Mouse (Mus musculus) forebrain, embryonic 10.5 days (tissue): ENCODE results near the gene Atp1a3. TPM values are rescaled to one million over a fixed set of nuclear protein-coding genes. Genes with fewer than 3 reads are reported as not detected.
A peak's percentile ranks its signal among the peaks of the same experiment; 100 is the strongest.

Source experiments
- DNase-seq: peaks from one replicate; pipeline ENCODE4 v3.0.0-alpha.2; 2017; ENCODE audit warnings: low spot score; ENCODE audit errors: extremely low spot score
- H3K27ac ChIP-seq: fragments of 300-500 bp; sonication (generic); 2 replicates; pipeline ENCODE4 v1.5.1; 2016; ENCODE audit warnings: mild to moderate bottlenecking
- H3K27me3 ChIP-seq: fragments of 300-500 bp; sonication (generic); 2 replicates; pipeline ENCODE4 v1.6.1; 2016; ENCODE audit warnings: mild to moderate bottlenecking; ENCODE audit not compliant: poor library complexity, severe bottlenecking
- H3K36me3 ChIP-seq: fragments of 300-500 bp; sonication (generic); replicated peaks from 2 replicates; pipeline ENCODE4 v1.6.1; 2016; ENCODE audit warnings: mild to moderate bottlenecking, moderate library complexity
- H3K4me1 ChIP-seq: fragments of 300-500 bp; sonication (generic); 2 replicates; pipeline ENCODE4 v1.6.1; 2016
- H3K4me3 ChIP-seq: fragments of 300-500 bp; sonication (generic); 2 replicates; pipeline ENCODE4 v1.5.1; 2016; ENCODE audit warnings: mild to moderate bottlenecking, moderate library complexity
- H3K9me3 ChIP-seq: fragments of 300-500 bp; sonication (generic); 2 replicates; pipeline ENCODE4 v1.6.1; 2016; ENCODE audit warnings: mild to moderate bottlenecking, moderate library complexity
- WGBS: fragments of 180-500 bp; shearing (Covaris S2); methylation state at CpG from one replicate; pipeline ENCODE4 v1.1.7; 2016; 5-methylcytosine and 5-hydroxymethylcytosine counted together
- polyA plus RNA-seq: library from polyadenylated mRNA; unstranded; fragments of >200 nt; fragmentation: Nextera tagmentation; extraction: Ambion mirVana; gene quantifications from 2 replicates; pipeline ENCODE4 v1.2.1, GENCODE M21; 2016

Gene Atp1a3
- polyA plus RNA-seq, 1 experiment from 2014 or later: 9.1 TPM

DNA sequence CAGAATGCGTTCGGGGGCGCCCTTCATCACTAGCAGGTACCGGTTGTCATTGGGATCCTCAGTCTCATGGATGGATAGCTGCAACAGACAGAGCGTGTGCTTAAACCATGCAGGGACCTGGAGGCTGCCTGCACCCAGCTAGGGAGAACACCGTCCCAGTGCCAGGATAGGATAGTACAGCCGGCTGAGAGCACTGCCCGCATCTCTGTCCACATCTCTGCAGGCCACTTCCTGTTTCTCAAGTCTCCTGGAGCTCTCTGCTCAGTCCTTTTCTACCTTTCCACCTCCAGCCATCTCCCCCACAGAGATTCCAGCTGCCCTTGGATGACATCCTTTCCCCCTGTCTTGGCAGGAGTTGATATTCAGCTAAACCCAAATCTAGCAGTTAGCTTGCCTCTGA is 15.3 kb downstream of the Atp1a3 start:
- Histone ChIP-seq H3K9me3 (no peaks in the 10 kb centered on the region), H3K4me3 (no peak overlapping the region), H3K27me3 (0 out of 2 replicates have a peak, but pooled peaks cover 5% of the 10 kb centered on the region), H3K27ac (no peak overlapping the region), H3K36me3 (no peaks in the 10 kb centered on the region), H3K4me1 (peaks cover 4% of the 10 kb centered on the region; the same call in 1 of the 2 replicates)
- DNase-seq: no peak
- WGBS: 83% methylated on average over 8 of the region's 8 CpGs

DNA sequence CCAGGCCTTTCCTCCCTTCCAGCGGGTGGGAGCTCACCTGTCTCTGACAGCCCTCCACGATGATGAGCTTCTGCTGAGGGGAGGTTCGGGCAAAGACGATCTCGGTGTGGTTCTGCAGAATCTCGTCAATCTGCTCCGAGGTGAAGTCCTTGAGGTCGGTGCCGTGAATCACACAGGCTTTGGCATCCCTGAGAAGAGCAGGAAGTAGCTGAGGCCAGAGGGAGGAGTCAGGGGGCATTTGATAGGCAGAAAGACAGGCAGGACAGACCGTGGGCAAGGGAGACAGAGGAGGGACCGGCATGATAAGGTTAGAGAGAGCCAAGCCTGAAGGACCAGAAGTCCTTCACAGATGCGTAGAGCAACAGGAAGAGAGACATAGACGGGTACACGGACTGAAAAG is 17.8 kb downstream of the Atp1a3 start:
- Histone ChIP-seq H3K4me1 (peaks cover 4% of the 10 kb centered on the region; the same call in 1 of the 2 replicates), H3K4me3 (no peak overlapping the region), H3K36me3 (no peaks in the 10 kb centered on the region), H3K27me3 (no peaks in the 10 kb centered on the region), H3K27ac (no peak overlapping the region), H3K9me3 (0 out of 2 replicates have a peak, but pooled peaks cover 5% of the 10 kb centered on the region)
- WGBS: 89% methylated on average over 14 of the region's 14 CpGs
- no peak for DNase-seq

DNA sequence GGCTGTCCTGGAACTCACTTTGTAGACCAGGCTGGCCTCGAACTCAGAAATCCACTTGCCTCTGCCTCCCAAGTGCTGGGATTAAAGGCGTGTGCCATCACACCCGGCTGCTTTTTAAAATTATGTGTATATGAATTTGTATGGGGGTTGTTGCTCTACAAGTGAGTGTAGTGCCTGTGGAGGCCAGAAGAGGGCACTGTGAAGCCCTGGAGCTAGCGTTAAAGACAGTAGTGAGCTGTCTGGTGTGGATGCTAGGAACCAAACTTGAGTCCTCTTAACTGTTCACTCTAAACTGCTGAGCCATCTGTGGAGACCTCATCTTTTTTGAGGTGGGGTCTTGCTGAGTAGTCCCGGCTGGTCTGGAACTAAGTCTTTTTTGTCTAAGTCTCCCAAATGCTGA is 20.0 kb downstream of the Atp1a3 start:
- no peak overlapping the region for H3K27ac ChIP-seq
- 0 out of 2 replicates have a peak, but pooled peaks cover 5% of the 10 kb centered on the region for H3K9me3 ChIP-seq
- H3K36me3 ChIP-seq: no peaks in the 10 kb centered on the region
- WGBS: 73% methylated on average over 5 of the region's 5 CpGs
- H3K4me3 ChIP-seq: no peak overlapping the region
- H3K27me3 ChIP-seq: no peaks in the 10 kb centered on the region
- DNase-seq: no peak
- peaks cover 2% of the 10 kb centered on the region; the same call in 1 of the 2 replicates for H3K4me1 ChIP-seq

DNA sequence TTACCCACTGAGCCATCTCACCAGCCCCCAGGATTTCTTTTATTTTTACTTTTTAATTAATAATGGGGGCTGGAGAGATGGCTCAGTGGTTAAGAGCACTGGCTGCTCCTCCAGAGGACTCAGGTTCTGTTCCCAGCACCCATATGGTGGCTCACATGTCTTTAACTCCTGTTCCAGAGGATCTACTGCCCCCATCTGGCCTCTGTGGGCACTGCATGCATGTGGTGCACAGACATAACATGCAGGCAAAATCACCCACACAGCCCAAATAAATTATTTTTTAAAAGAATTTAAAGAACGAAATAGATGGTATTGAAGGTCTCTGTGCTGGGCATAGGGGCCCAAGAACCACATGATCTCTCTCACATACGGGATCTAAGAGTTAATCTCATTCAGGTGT is 21.5 kb downstream of the Atp1a3 start:
- no peak overlapping the region for H3K27ac ChIP-seq
- H3K4me1 ChIP-seq: no peaks in the 10 kb centered on the region
- no peak for DNase-seq
- no peak overlapping the region for H3K4me3 ChIP-seq
- no peaks in the 10 kb centered on the region for H3K36me3 ChIP-seq
- WGBS: 92% methylated on average over 2 of the region's 2 CpGs
- 0 out of 2 replicates have a peak, but pooled peaks cover 5% of the 10 kb centered on the region for H3K9me3 ChIP-seq
- H3K27me3 ChIP-seq: no peaks in the 10 kb centered on the region

DNA sequence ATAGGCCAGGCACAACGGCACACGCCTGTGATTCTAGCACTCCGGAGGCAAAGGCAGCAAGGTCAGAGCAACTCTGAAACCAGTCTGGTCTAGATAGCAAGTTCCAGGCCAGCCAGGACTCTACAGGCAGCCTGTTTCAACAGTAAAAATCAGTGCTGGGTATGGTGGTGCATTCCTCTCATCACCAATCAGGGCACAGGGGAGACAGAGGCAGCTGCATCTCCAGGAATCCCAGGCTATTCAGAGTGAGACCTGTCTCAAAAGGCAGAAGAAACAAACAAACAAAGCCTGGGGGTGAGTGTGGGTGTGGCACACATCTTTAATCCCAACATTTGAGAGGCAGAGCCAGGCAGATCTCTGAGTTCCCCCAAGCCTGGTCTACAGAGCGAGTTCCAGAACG is 22.4 kb downstream of the Atp1a3 start:
- no peak for DNase-seq
- Histone ChIP-seq H3K36me3 (no peaks in the 10 kb centered on the region), H3K4me3 (no peak overlapping the region), H3K27me3 (no peaks in the 10 kb centered on the region), H3K27ac (no peak overlapping the region), H3K4me1 (no peaks in the 10 kb centered on the region), H3K9me3 (0 out of 2 replicates have a peak, but pooled peaks cover 11% of the 10 kb centered on the region)
- 89% methylated on average over 5 of the region's 5 CpGs for WGBS

DNA sequence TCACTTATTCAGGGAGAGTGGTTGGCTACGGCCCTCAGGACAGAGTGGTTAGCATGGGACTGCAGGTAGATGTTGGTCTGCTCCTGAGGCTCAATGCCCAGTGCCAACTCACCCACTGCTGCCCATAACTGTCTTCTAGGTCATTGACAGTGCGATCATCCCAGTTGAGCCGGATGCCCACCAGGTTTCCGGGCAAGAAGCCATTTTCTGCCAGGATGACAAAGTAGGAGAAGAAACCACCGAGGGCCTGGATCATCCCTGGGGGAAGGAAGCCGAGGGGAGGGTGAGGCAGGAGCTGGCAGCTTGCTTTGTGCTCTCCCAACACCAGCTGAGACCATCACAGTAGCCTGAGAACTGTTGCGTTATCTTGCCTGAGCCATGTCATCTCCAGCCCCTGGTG is 25.3 kb downstream of the Atp1a3 start:
- Histone ChIP-seq H3K27ac (no peak overlapping the region), H3K36me3 (no peaks in the 10 kb centered on the region)

DNA sequence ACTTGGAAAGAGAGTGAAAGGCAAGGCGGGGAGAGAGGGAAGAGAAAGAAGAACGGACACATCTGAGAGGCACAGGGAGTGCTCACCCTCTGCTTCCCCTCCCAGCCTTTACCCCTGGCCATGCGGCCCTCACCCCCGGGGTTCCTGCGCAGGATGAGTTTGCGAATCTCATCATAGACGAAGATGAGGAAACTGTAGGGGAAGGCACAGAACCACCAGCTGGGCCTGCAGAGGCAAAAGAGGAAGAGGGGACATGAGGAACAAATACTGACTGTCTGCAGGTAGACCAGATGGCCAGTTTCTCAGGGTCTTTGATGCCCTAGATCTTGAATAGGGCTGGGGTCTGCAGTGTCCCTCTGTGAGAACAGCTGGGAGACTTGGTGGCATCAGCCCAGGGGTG is 27.0 kb downstream of the Atp1a3 start:
- 84% methylated on average over 7 of the region's 7 CpGs for WGBS
- Histone ChIP-seq H3K27ac (no peak overlapping the region), H3K27me3 (no peaks in the 10 kb centered on the region), H3K9me3 (0 out of 2 replicates have a peak, but pooled peaks cover 6% of the 10 kb centered on the region), H3K4me3 (no peak overlapping the region), H3K4me1 (no peaks in the 10 kb centered on the region), H3K36me3 (no peaks in the 10 kb centered on the region)
- DNase-seq: no peak

More for the DNA sequence above, 25.3 kb downstream of the Atp1a3 start:
- no peaks in the 10 kb centered on the region for H3K4me1 ChIP-seq
- H3K4me3 ChIP-seq: no peak overlapping the region
- 0 out of 2 replicates have a peak, but pooled peaks cover 11% of the 10 kb centered on the region for H3K9me3 ChIP-seq
- no peak for DNase-seq
- no peaks in the 10 kb centered on the region for H3K27me3 ChIP-seq
- WGBS: 82% methylated on average over 7 of the region's 7 CpGs

DNA sequence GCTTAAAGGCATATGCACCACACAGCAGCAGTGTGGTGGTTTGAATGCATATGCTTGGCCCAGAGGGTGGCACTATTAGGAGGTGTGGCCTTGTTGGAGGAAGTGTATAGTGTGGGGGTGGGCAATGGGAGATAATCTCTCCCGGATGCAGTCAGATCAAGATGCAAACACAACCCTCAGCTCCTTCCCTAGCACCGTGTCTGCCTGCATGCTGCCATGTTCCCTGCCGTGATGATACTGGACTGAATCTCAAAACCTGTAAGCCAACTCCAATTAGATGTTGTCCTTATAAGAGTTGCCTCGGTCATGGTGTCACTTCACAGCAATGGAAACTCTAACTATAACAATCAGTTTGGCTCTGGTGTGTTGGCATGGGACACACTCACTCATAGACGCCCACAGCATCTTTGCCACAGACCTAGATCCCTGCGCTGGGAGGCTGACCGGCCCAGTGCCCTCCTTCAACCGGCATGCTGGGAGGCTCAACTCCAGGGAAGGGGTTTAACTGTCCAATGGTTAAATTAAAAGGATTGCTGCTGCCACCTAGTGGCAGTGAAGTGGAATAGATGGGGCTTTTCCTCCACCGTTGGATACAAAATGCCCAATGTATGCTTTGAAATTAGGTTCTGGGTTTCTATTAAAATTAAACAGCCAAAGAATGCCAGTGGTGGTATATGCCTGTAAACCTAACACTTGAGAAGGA is 30.7 kb downstream of the Atp1a3 start:
- peaks cover 15% of the 10 kb centered on the region for H3K4me1 ChIP-seq

DNA sequence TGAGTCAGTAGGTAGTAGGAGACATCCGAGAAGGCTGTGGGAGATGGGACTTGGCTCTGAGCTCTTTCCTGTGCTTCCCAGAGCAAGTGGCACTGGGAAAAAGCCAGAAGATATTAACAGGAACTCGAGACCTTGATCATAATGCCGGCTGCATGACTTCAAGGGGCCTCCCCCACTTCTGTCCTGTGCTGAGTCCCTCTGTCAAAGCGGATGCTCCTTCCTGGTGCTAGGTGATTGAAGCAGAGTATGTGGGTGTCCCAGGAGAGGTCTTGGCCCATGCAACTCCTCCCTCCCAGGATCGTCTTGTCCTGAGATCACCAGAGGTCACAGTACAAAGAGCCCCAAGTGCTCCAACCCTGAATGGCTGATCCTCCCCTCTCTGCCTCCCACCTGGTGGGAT is 31.9 kb downstream of the Atp1a3 start:
- WGBS: 82% methylated on average over 5 of the region's 5 CpGs
- H3K9me3 ChIP-seq: 0 out of 2 replicates have a peak, but pooled peaks cover 4% of the 10 kb centered on the region

More for the DNA sequence above, 30.7 kb downstream of the Atp1a3 start:
- 0 out of 2 replicates have a peak, but pooled peaks cover 6% of the 10 kb centered on the region for H3K9me3 ChIP-seq
- H3K27ac ChIP-seq: no peak overlapping the region
- H3K36me3 ChIP-seq: no peaks in the 10 kb centered on the region
- no peak overlapping the region for H3K4me3 ChIP-seq
- DNase-seq: peak; percentile 42
- 30% methylated on average over 9 of the region's 9 CpGs for WGBS
- H3K27me3 ChIP-seq: no peaks in the 10 kb centered on the region

DNA sequence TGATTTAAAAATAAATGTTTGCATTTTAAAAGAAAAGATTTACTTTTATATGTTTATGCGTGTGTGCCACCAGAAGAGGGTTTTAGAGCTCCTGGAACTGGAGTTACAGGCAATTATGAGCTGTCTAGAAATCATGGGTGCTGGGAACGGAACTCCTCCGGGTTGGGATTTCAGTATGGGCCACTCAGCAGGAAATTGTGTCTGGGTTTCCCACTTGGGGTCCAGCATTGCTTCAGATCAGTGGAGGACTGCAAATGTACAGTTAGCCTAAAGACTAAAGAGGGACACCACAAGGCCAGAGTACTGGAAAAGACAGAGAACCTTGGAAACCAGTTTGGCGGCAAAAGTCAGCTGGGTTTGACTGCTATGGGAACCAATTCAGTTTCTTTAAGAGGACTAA is 32.5 kb downstream of the Atp1a3 start:
- Histone ChIP-seq H3K27me3 (no peaks in the 10 kb centered on the region), H3K9me3 (no peaks in the 10 kb centered on the region), H3K27ac (no peak overlapping the region), H3K36me3 (no peaks in the 10 kb centered on the region), H3K4me1 (peaks cover 15% of the 10 kb centered on the region), H3K4me3 (no peak overlapping the region)
- 86% methylated on average over 4 of the region's 4 CpGs for WGBS
- DNase-seq: no peak

More for the DNA sequence above, 31.9 kb downstream of the Atp1a3 start:
- Histone ChIP-seq H3K4me3 (no peak overlapping the region), H3K27me3 (no peaks in the 10 kb centered on the region), H3K27ac (no peak overlapping the region), H3K36me3 (no peaks in the 10 kb centered on the region), H3K4me1 (peaks cover 15% of the 10 kb centered on the region)
- no peak for DNase-seq

DNA sequence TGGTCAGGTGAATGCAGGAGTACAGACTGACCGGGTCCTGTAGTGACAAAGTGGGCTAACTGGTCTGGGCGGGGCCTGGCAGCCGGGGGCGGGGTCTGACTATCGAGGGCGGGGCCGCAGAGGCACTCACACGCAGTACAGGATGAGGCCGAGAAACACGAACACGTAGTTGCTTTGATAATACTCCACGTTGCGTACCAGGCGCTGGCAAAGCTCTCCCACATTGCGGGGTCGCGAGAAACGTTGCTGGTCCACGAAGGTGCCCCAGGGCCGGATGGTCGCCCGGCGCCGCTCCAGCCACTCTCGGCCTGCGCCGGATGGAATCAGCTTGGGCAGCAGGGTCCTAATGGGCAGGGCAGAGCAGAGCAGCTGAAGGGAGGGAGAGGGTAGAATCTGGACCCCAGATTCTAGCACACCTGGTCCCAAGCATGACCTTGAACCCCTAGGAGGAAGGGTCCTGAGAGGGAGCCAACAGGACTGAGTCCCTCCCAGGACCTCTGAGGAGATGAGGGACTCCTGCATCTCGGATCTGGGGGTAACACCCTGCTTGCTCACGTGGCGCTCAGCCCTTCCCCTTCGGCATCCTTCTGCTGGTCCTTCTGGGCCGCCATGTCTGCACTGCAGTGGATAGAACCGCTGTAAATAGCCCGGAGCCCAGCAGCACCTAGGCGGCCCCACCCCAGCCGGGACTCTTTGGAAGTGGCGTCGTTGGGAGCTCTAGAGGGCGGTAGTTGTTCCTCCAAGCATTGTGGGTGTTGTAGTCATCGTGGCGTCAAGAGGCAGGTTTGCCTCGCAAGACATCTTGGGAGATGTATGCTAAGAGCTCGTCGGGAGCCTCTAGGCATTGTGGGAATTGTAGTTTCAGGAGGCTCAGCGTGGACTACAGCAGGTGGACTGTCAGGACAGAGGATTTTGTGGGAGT is 33.5 kb downstream of the Atp1a3 start, which contains the start of gene Rabac1:
Gene Rabac1, minus strand, starts transcription at position 783 of the 922 bp plus-strand sequence.
- WGBS: under 1% methylated on average over 45 of the region's 45 CpGs

DNA sequence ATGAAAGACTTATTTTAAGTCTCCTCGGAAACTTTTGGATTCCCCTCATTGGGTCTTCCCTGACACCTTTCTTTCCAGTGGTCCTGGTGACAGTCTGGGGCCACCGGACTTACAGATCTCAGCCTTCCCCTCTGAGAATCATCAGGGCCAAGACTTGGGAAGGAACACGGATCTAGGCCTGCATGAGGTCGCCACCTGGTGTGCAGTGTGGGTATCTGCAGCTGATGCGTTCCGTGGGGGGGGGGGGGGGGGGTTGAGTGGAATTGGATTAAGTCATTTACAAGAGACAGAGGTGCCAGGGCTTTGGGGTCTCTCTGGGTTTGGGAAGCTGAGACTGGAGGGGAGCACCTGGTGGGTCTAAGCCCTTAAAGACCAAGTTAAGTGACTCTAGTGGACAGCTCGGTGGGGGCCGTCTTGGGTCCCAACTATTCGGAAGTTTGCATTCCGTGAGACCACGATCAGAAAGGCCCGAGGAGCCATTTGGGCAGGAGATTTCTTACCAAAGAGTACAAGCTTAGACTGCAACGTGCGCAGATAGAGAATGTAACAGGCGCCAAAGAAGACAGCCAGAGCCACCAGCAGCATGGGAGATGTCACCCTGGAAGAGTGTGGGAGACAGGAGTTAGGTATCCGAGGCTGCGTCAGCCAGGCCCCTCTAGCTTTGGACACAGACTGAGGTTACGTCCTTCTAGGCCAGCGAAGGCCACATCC is 34.3 kb downstream of the Atp1a3 start:
- H3K36me3 ChIP-seq: no peaks in the 10 kb centered on the region
- peak; percentile 65 for DNase-seq
- peak overlapping the region; percentile 85 for H3K27ac ChIP-seq
- WGBS: 11% methylated on average over 19 of the region's 19 CpGs
- peak overlapping the region; percentile 72 for H3K4me3 ChIP-seq
- no peaks in the 10 kb centered on the region for H3K27me3 ChIP-seq
- no peaks in the 10 kb centered on the region for H3K9me3 ChIP-seq
- peaks cover 15% of the 10 kb centered on the region for H3K4me1 ChIP-seq

More for the DNA sequence above, 33.5 kb downstream of the Atp1a3 start, which contains the start of gene Rabac1:
- peak; percentile 87 for DNase-seq
- Histone ChIP-seq H3K4me1 (peaks cover 15% of the 10 kb centered on the region), H3K27ac (peak within 1 kb of the TSS; percentile 85), H3K9me3 (no peaks in the 10 kb centered on the region), H3K27me3 (no peaks in the 10 kb centered on the region), H3K4me3 (peak within 1 kb of the TSS; percentile 72), H3K36me3 (no peaks in the 10 kb centered on the region)
